In the genomic region with DNA sequence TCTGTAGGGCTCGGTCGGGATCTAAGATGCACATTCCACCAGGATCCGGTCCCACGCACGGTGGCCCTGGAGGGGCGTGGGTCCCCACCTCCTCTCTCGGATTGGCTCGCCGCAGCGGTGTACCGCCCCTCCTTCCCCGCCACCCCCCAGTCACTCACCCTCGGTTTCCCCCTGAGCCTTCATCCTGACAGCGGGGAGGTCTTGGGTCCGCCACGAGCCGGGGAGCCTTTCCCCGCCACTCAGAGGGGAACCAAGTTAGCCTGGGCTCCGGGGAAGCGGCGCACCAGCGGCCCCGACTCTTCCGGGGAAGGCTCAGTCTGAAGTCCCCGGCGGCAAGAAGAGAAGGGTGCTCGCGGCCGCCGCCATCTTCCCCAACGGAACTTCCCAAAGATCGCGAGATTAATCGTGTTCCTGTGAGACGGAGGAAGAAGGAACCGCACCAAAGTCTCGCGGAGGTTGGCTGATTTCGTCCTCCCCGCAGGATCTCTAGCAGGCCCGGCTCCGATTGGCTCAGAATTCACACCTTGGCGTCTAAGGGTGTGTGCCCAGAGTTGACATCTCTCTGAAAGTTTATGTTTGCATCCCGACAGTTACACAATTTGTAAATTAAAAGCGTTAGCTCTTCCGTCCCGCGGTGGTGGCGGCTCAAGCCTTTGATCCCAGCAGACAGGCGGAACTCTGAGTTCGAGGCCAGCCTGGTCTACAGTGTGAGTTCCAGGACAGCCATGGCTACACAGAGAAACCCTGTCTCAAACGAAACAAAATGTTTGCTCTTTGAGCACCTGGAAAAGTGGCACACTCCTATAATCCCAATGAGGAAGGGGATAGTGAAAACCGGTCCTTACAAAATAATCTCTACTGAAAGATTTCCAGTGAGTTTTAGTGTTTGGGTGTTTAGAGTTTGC, we compare ENCODE assay signal across 7 mouse cellular contexts. TPM values are rescaled to one million over a fixed set of nuclear protein-coding genes. Genes with fewer than 3 reads are reported as not detected.
DNase-seq lines count a peak whose midpoint lies in the region; ATAC-seq lines count a peak whose summit lies in the region.

A gene (minus strand): TSS at position 393 of the 905 bp plus-strand sequence.

- under 1% methylated on average over 53 of the region's 53 CpGs for WGBS in embryonic facial prominence, embryonic 12.5 days
- WGBS in limb, embryonic 11.5 days: under 1% methylated on average over 53 of the region's 53 CpGs
- WGBS in midbrain, embryonic 14.5 days: under 1% methylated on average over 52 of the region's 53 CpGs

- peak; percentile 84 for DNase-seq in adrenal gland, postnatal 25 days
- peak; percentile 99 for DNase-seq in heart, adult 11 months
- peak; percentile 93 for DNase-seq in kidney, adult 18-20 months
- DNase-seq in limb, embryonic 11.5 days (ENCODE audit: low spot score): peak; percentile 93
- peak; percentile 98 for DNase-seq in midbrain, embryonic 14.5 days
- DNase-seq in spleen, adult 18-20 months: peak; percentile 81 to 83

- H3K4me3 ChIP-seq in embryonic facial prominence, embryonic 12.5 days: peak within 1 kb of the TSS; percentile 82
- H3K4me3 ChIP-seq in limb, embryonic 11.5 days (ENCODE audit: low read depth, low read length): peak within 1 kb of the TSS; percentile 90
- peak within 1 kb of the TSS; percentile 82 for H3K4me3 ChIP-seq in midbrain, embryonic 14.5 days (replicated peaks; ENCODE audit: low read depth, low read length)

- H3K27ac ChIP-seq in embryonic facial prominence, embryonic 12.5 days: peak within 1 kb of the TSS; percentile 95
- H3K27ac ChIP-seq in limb, embryonic 11.5 days (replicated peaks; ENCODE audit: low read depth, low read length): peak within 1 kb of the TSS; percentile 49; the same call in 1 of the 2 replicates
- peak within 1 kb of the TSS; percentile 93 for H3K27ac ChIP-seq in midbrain, embryonic 14.5 days (replicated peaks; ENCODE audit: low read depth, low read length)

- H3K4me2 ChIP-seq in embryonic facial prominence, embryonic 12.5 days (replicated peaks): peak within 1 kb of the TSS; percentile 59
- H3K4me2 ChIP-seq in limb, embryonic 11.5 days (ENCODE audit: low read depth, severe bottlenecking): peak within 1 kb of the TSS; percentile 79
- H3K4me2 ChIP-seq in midbrain, embryonic 14.5 days (ENCODE audit: low read length): peak within 1 kb of the TSS; percentile 72

- peaks cover 21% of the 10 kb centered on the region for H3K36me3 ChIP-seq in embryonic facial prominence, embryonic 12.5 days
- H3K36me3 ChIP-seq in limb, embryonic 11.5 days (ENCODE audit: control insufficient read depth, insufficient read depth, low read length): peaks cover 8% of the 10 kb centered on the region; the same call in 1 of the 2 replicates
- peaks cover 17% of the 10 kb centered on the region for H3K36me3 ChIP-seq in midbrain, embryonic 14.5 days (ENCODE audit: control insufficient read depth, insufficient read depth, low read length)

- H3K9ac ChIP-seq in embryonic facial prominence, embryonic 12.5 days: peak within 1 kb of the TSS; percentile 80
- H3K9ac ChIP-seq in limb, embryonic 11.5 days (ENCODE audit: low read length): peak within 1 kb of the TSS; percentile 84
- H3K9ac ChIP-seq in midbrain, embryonic 14.5 days (replicated peaks; ENCODE audit: low read length): peak within 1 kb of the TSS; percentile 83

- H3K27me3 ChIP-seq in embryonic facial prominence, embryonic 12.5 days: no peaks in the 10 kb centered on the region
- H3K27me3 ChIP-seq in limb, embryonic 11.5 days (ENCODE audit: control insufficient read depth, insufficient read depth, low read length): no peaks in the 10 kb centered on the region
- H3K27me3 ChIP-seq in midbrain, embryonic 14.5 days (ENCODE audit: control insufficient read depth, insufficient read depth, low read length): no peaks in the 10 kb centered on the region

- H3K9me3 ChIP-seq in embryonic facial prominence, embryonic 12.5 days: no peaks in the 10 kb centered on the region
- no peaks in the 10 kb centered on the region for H3K9me3 ChIP-seq in limb, embryonic 11.5 days (ENCODE audit: control insufficient read depth, low read length)
- H3K9me3 ChIP-seq in midbrain, embryonic 14.5 days (ENCODE audit: control insufficient read depth, low read length): no peaks in the 10 kb centered on the region

- ATAC-seq in embryonic facial prominence, embryonic 12.5 days (ENCODE audit: insufficient number of reproducible peaks, insufficient read depth, low FRiP score, low TSS enrichment): peak; percentile 91
- peak; percentile 93 for ATAC-seq in limb, embryonic 11.5 days (ENCODE audit: insufficient number of reproducible peaks, low FRiP score, low TSS enrichment, low read depth)
- peak; percentile 95 for ATAC-seq in midbrain, embryonic 14.5 days (ENCODE audit: low FRiP score, low TSS enrichment)

- peaks cover 12% of the 10 kb centered on the region for H3K4me1 ChIP-seq in embryonic facial prominence, embryonic 12.5 days
- H3K4me1 ChIP-seq in limb, embryonic 11.5 days (ENCODE audit: control insufficient read depth, insufficient read depth, low read length): peaks cover 6% of the 10 kb centered on the region
- peaks cover 16% of the 10 kb centered on the region for H3K4me1 ChIP-seq in midbrain, embryonic 14.5 days (ENCODE audit: control insufficient read depth, insufficient read depth, low read length)

RNA-seq across cellular contexts. Expression of the gene that starts here (rescaled TPM):
- total RNA-seq in adrenal gland, postnatal 25 days (2021): 75.4 and 86.1 TPM in 2 replicates
- polyA plus RNA-seq in embryonic facial prominence, embryonic 12.5 days (2016; fragmentation: Nextera tagmentation; extraction: Ambion mirVana): 71.6 and 80.7 TPM in 2 replicates
- polyA plus RNA-seq in limb, embryonic 11.5 days (2014; fragmentation: Nextera tagmentation; extraction: Ambion mirVana): 75.2 and 87.8 TPM in 2 replicates
- polyA plus RNA-seq in midbrain, embryonic 14.5 days (2014; fragmentation: Nextera tagmentation; extraction: Ambion mirVana): 55.9 and 69.7 TPM in 2 replicates

Comparison
In these comparisons a context has a peak if more than half of its experiments do, and no peak if none do; other contexts are left out.
1. Peak in every context shown above with its lines: DNase-seq, ATAC-seq, H3K4me3 ChIP-seq and H3K27ac ChIP-seq.